Mouse (Mus musculus) bone marrow macrophage, adult 2 months (primary cell): Measurements from ENCODE around the gene Ess2. TPM values are rescaled to one million over a fixed set of nuclear protein-coding genes. Genes with fewer than 3 reads are reported as not detected.

ENCODE experiments used
- H3K27ac ChIP-seq: 2 replicates; pipeline ENCODE4 v1.5.1; 2012; ENCODE audit warnings: low read depth, low read length; ENCODE audit not compliant: insufficient read depth
- H3K4me1 ChIP-seq: 2 replicates; pipeline ENCODE4 v1.6.1; 2012; ENCODE audit warnings: low read length; ENCODE audit not compliant: control insufficient read depth, insufficient read depth
- H3K4me3 ChIP-seq: 2 replicates; pipeline ENCODE4 v1.5.1; 2012; ENCODE audit warnings: mild to moderate bottlenecking, low read length, moderate library complexity; ENCODE audit not compliant: insufficient read depth
- CTCF ChIP-seq: IDR thresholded peaks from 2 replicates; pipeline ENCODE4 v1.5.1; 2012; ENCODE audit warnings: low read depth, mild to moderate bottlenecking, low read length, moderate library complexity
- POLR2A ChIP-seq: IDR thresholded peaks from 2 replicates; pipeline ENCODE4 v1.6.1; 2012; ENCODE audit warnings: mild to moderate bottlenecking, low read depth, low read length, borderline replicate concordance
- polyA plus RNA-seq: library from polyadenylated mRNA; stranded (reverse); fragments of >200 nt; gene quantifications from 2 replicates; pipeline ENCODE4 v1.2.4, GENCODE M21; 2012; ENCODE audit not compliant: missing spikeins, insufficient read depth, insufficient read length

Ess2 gene
- polyA plus RNA-seq, 1 experiment, result 20.1 TPM

DNA sequence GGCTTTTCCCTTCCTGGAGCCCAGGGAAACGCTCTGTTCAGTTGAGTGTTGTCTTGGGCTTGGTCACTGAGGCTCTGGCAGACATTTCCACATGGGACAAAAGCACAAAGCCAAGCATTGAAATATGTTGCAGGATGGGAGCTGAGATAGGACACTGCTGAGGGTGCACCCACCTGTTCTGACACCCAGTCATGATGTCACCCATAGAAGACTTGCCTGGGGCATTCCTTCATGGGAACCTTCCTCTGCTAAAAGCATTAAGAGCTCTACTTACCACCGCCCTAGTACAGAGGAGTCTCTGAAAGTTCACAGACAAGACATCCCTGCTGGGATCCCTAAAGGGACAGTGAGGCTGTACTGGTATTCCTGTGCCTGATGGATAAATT lies 20.8 kb downstream of the Ess2 start:
- peaks cover 15% of the 10 kb centered on the region for H3K4me1 ChIP-seq
- TF ChIP-seq CTCF (no peak), POLR2A (no peak)
- no peak overlapping the region for H3K27ac ChIP-seq
- peak overlapping the region; percentile 98 for H3K4me3 ChIP-seq

- H3K4me3 ChIP-seq, result peak overlapping the region; percentile 98; the same call in 1 of the 2 replicates
- no peak for TF ChIP-seq CTCF
- no peak for TF ChIP-seq POLR2A
These were observed 21.3 kb downstream of the Ess2 start for GRCm38 (mm10) chr16:17889689-17890341.

GRCm38 (mm10) chr16:17884116-17884515 lies 27.0 kb downstream of the Ess2 start:
- Histone ChIP-seq H3K4me3 (no peak overlapping the region), H3K4me1 (peaks cover 18% of the 10 kb centered on the region), H3K27ac (no peak overlapping the region)
- no peak for TF ChIP-seq POLR2A
- no peak for TF ChIP-seq CTCF

More at GRCm38 (mm10) chr16:17889689-17890341, 21.3 kb downstream of the Ess2 start:
- H3K4me1 ChIP-seq, result peaks cover 15% of the 10 kb centered on the region
- no peak overlapping the region for H3K27ac ChIP-seq

GRCm38 (mm10) chr16:17882196-17882595 lies 29.0 kb downstream of the Ess2 start:
- Histone ChIP-seq H3K4me3 (no peak overlapping the region), H3K27ac (no peak overlapping the region), H3K4me1 (peaks cover 18% of the 10 kb centered on the region)
- TF ChIP-seq POLR2A (no peak), CTCF (no peak)

DNA sequence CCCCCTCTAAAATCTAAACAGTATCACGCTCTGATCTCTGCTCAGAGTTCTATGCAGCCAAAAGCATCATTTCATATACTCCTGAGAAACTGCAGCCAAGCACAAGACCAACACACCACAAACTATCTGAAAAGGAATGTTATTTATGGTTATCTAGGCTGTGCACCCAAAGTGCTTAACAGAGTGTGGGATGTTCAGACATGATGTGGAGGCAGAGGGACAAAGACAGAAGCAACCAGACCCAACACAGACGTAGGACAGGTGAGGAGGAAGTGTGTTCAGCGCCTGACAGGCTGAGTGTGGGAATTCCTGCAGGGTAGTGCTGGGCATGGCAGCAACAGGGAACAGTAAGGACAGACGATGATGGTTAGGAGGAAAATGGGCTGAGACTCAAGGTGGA lies 31.6 kb downstream of the Ess2 start:
- peaks cover 18% of the 10 kb centered on the region for H3K4me1 ChIP-seq
- H3K27ac ChIP-seq, result no peak overlapping the region
- no peak overlapping the region for H3K4me3 ChIP-seq
- no peak for TF ChIP-seq POLR2A
- TF ChIP-seq CTCF, result no peak

GRCm38 (mm10) chr16:17876096-17876495 lies 35.1 kb downstream of the Ess2 start:
- Histone ChIP-seq H3K4me1 (peaks cover 17% of the 10 kb centered on the region), H3K4me3 (no peak overlapping the region), H3K27ac (no peak overlapping the region)
- TF ChIP-seq CTCF (no peak), POLR2A (no peak)

- no peak for TF ChIP-seq POLR2A
- no peak for TF ChIP-seq CTCF
- no peak overlapping the region for H3K4me3 ChIP-seq
- peaks cover 13% of the 10 kb centered on the region for H3K4me1 ChIP-seq
- H3K27ac ChIP-seq, result no peak overlapping the region
These were observed 36.0 kb downstream of the Ess2 start for GRCm38 (mm10) chr16:17875174-17875573.

DNA sequence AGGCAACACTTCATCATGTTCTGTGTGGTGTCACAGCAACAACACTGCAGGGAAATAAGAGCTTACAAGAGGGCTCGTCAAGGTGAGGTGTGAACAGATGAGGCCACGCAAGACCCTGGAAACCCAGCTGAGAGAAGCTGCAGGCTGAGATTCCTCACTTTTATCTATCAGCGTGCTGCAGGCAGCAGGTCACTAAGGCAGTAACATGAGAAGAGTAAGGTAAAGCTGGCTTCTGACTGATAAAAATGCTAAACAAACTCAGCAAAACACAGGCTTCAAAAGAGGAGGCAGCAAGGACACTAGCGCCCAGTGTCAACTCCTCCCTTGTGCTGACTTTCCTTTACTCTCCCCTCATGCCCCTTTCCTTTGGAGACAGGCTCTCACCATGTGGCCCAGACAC lies 38.2 kb downstream of the Ess2 start:
- Histone ChIP-seq H3K27ac (no peak overlapping the region), H3K4me1 (peaks cover 16% of the 10 kb centered on the region), H3K4me3 (no peak overlapping the region)
- TF ChIP-seq CTCF (no peak), POLR2A (no peak)

GRCm38 (mm10) chr16:17871248-17871647 lies 39.9 kb downstream of the Ess2 start:
- peaks cover 16% of the 10 kb centered on the region for H3K4me1 ChIP-seq
- TF ChIP-seq CTCF (no peak), POLR2A (no peak)
- H3K4me3 ChIP-seq, result no peak overlapping the region
- H3K27ac ChIP-seq, result no peak overlapping the region

DNA sequence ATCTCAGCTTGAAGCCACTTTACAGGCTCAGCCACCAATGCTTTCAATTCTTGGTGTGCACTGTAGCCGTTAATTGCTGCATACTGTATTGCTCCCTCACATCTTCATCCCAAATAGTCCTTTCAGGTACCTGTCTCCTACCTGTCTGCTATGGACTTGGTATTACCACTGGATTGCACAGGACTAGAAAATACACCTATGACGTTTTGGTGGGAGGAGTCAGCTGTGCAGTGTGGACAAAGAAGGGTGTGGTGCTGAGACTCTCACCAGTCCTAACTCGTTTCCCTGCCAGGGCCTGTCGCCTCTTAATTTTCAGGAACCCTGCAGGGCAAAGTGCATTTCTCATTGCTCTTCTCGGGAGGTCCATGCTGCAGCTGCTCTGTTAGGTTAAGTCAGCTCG lies 45.4 kb downstream of the Ess2 start:
- Histone ChIP-seq H3K4me1 (peaks cover 5% of the 10 kb centered on the region), H3K27ac (no peak overlapping the region), H3K4me3 (no peak overlapping the region)
- TF ChIP-seq CTCF (no peak), POLR2A (no peak)
